Mouse (Mus musculus) retina, adult 2 months (tissue): ENCODE measurements around the gene Aspg.

Source experiments
- DNase-seq: peaks from one replicate; pipeline ENCODE4 v3.0.0-alpha.2; 2012; ENCODE audit warnings: low read depth, low spot score

Aspg gene

GRCm38 (mm10) chr12:112106541-112106971 is at the start of gene Aspg:
TSS of gene Aspg (plus strand) at chr12:112106679.
- DNase-seq: no peak

GRCm38 (mm10) chr12:112077651-112078050 is 28.8 kb upstream of the Aspg start:
- no peak for DNase-seq

GRCm38 (mm10) chr12:112079911-112080310 is 26.6 kb upstream of the Aspg start:
- DNase-seq: no peak

GRCm38 (mm10) chr12:112080911-112081310 is 25.6 kb upstream of the Aspg start:
- no peak for DNase-seq

GRCm38 (mm10) chr12:112082241-112082640 is 24.2 kb upstream of the Aspg start:
- DNase-seq: no peak

GRCm38 (mm10) chr12:112086250-112086649 is 20.2 kb upstream of the Aspg start:
- DNase-seq: no peak

GRCm38 (mm10) chr12:112086726-112087125 is 19.8 kb upstream of the Aspg start:
- no peak for DNase-seq

- no peak for DNase-seq
Observed at GRCm38 (mm10) chr12:112088609-112089324, 17.7 kb upstream of the Aspg start.

GRCm38 (mm10) chr12:112091054-112091453 is 15.4 kb upstream of the Aspg start:
- DNase-seq: peak; percentile 57

- DNase-seq: no peak
Observed at GRCm38 (mm10) chr12:112094261-112094880, 12.1 kb upstream of the Aspg start.

- no peak for DNase-seq
Observed at GRCm38 (mm10) chr12:112096051-112096732, 10.3 kb upstream of the Aspg start.

- DNase-seq: no peak
Observed at GRCm38 (mm10) chr12:112096733-112097117, 9.8 kb upstream of the Aspg start.

GRCm38 (mm10) chr12:112100106-112100505 is 6.4 kb upstream of the Aspg start:
- no peak for DNase-seq

GRCm38 (mm10) chr12:112101045-112101444 is 5.4 kb upstream of the Aspg start:
- no peak for DNase-seq

GRCm38 (mm10) chr12:112103179-112103578 is 3.3 kb upstream of the Aspg start:
- DNase-seq: no peak

GRCm38 (mm10) chr12:112104890-112105289 is 1.6 kb upstream of the Aspg start:
- DNase-seq: no peak

- DNase-seq: no peak
Observed at GRCm38 (mm10) chr12:112107685-112108084, 1.2 kb downstream of the Aspg start.

GRCm38 (mm10) chr12:112108696-112109445 is 2.4 kb downstream of the Aspg start:
- no peak for DNase-seq

GRCm38 (mm10) chr12:112109701-112110100 is 3.2 kb downstream of the Aspg start:
- no peak for DNase-seq

- no peak for DNase-seq
Observed at GRCm38 (mm10) chr12:112111323-112111722, 4.8 kb downstream of the Aspg start.

GRCm38 (mm10) chr12:112112235-112112634 is 5.8 kb downstream of the Aspg start:
- no peak for DNase-seq
